Mouse (Mus musculus): Measurements from ENCODE around the gene Slc38a2. TPM values are rescaled to one million over a fixed set of nuclear protein-coding genes. Genes with fewer than 3 reads are reported as not detected.

Gene Slc38a2
- polyA plus RNA-seq (2012; rRNA removed), result 64.1 and 71.7 TPM in 2 replicates

DNA sequence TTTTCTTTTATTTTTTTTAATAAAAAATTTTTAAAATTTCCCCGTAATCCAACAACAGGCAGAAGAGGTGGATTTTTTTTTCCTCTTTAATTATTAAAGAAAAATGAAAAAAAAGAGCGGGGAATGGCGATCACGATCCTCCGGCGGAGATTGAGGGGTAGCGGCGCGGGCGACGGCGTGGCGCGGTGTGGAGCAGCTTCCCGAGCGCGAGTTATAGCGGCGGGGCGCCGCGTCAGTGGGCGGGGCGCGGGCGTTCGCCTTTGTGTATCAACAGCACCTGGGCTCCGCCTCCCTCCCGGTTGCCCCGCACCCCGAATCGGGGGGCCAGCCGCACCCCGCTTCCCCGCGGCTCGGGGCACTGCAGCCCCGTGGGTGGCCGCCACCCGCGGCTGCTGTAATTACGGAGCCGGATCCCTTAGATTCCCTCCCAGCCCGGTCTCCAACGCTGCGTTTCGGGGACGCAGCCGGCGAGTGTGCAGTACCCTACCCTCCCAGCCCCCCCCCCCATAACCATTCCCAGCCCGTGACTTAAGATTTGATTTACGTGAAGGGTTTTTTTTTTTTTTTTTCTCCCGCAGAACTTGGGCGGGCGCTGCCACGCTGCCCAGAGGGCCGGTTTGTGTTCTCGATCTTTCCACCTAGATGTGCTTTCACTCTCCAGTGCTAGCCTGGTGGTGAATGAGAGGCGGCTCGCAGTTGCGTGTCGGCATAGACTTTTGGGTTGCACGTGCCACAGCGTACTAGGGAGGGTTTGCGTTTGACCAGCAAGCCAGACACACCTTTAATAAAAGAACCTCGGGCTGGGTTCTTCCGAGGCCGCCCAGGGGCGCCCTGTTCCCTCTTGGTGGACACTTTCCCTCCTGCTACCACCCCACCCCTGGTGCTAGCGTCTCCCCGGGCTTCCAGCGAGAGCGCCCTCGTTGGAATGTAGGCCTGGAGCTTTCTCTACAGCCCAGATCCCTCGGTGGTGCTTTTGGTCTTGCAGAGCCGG lies at the start of gene Slc38a2:
Gene Slc38a2 (minus strand): TSS at position 210 of the 991 bp plus-strand sequence.
- peak; percentile 63 to 86 for DNase-seq (ENCODE audit: extremely low spot score in 1 of 2, low spot score in 1 of 2)

- DNase-seq (ENCODE audit: extremely low spot score in 1 of 2, low spot score in 1 of 2), result no peak
These were observed 49.6 kb upstream of the Slc38a2 start for GRCm38 (mm10) chr15:96749101-96749500.

DNA sequence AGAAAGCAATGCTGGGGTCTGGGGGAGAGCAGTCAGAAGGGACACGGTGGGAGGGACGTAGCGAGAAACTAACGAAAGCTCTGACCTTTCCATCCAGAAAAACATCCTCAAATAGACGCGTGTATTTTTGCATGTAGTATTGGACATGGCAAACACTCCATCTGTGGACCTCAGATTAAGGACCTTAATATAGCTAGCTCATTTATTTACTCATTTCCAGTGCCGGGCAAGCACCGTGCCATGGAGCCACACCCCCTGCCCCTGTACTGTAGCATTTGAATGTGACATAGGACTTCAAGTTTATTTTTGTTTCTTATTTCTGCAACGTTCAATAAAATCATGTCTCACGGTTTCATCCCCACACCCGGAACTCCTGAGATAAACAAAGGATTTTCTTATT lies 48.0 kb upstream of the Slc38a2 start:
- no peak for DNase-seq (ENCODE audit: extremely low spot score in 1 of 2, low spot score in 1 of 2)

- no peak for DNase-seq (ENCODE audit: extremely low spot score in 1 of 2, low spot score in 1 of 2)
These were observed 47.5 kb upstream of the Slc38a2 start for GRCm38 (mm10) chr15:96746986-96747385.

- DNase-seq (ENCODE audit: extremely low spot score in 1 of 2, low spot score in 1 of 2), result no peak
These were observed 45.8 kb upstream of the Slc38a2 start for GRCm38 (mm10) chr15:96745299-96745698.

DNA sequence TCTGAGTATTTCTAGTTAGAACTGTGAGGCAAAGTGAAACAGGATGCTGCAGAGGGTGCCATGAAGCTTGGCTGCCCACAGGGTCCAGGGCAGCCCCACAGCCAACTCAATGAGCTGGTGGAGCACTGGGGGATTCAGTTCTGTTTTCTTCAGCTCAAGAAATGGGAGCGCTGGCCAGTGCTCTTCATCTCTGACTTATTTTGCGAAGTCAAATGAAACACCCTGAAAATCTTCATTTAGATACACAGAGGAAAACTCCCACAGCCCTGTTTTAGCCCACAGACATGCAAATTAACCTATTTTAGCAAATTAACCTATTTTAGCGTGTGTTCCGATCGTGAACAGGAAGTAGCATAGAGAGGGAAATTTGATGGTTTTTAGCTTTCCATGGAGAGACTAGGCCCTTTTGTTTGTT lies 45.4 kb upstream of the Slc38a2 start:
- no peak for DNase-seq (ENCODE audit: extremely low spot score in 1 of 2, low spot score in 1 of 2)

GRCm38 (mm10) chr15:96744153-96744881 lies 44.8 kb upstream of the Slc38a2 start:
- DNase-seq (ENCODE audit: extremely low spot score in 1 of 2, low spot score in 1 of 2), result no peak

GRCm38 (mm10) chr15:96743257-96743656 lies 43.7 kb upstream of the Slc38a2 start:
- no peak for DNase-seq (ENCODE audit: extremely low spot score in 1 of 2, low spot score in 1 of 2)

DNA sequence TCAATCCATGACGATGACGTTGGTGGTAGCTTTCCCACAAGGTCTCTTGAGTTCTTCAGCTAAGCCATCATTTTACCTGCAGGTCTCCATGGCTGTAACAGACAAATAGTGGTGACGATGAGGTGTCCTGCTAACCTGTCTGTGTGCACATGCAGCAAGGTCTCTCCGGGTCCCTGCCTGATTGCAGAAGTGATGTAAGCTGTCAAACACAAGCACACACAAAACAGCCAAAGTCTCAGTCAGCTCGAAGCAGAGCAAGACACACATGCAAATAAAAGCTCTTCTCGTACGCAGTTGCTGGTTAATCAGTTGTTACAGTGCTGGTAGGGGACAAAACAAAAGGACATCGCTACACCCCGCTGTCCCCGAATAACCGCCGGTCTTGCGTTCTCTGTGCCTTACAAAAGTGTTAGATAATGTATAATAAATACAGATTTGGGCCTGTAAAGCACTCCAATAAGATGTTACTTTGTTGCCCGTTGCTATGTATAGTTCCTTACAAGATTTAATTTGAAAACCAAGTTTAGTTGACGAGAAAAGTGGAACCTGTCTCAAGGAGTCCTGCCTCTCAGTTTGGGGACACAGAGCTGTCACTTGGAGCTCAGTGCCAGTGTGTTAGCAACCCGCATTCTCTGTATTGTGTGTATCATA lies 43.2 kb upstream of the Slc38a2 start:
- no peak for DNase-seq (ENCODE audit: extremely low spot score in 1 of 2, low spot score in 1 of 2)

GRCm38 (mm10) chr15:96740865-96741561 lies 41.5 kb upstream of the Slc38a2 start:
- no peak for DNase-seq (ENCODE audit: extremely low spot score in 1 of 2, low spot score in 1 of 2)

DNA sequence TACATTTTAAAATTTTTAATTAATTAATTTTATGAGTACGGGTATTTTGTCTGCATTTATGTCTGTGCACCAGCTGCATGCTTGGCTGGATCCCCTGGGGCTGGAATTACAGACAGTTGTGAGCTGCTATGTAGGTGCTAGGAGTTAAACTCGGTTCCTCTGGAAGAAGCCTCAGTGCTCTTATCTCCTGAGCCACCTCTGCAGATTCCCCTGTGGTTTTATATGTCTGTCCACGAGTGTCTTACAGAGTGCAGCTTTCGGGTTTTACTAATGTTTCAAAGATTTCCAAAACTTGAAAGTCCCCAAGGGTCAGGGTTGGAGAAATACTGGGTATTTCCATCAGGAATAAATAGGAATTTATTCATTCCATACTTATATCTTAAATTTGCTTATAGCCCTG lies 40.6 kb upstream of the Slc38a2 start:
- no peak for DNase-seq (ENCODE audit: extremely low spot score in 1 of 2, low spot score in 1 of 2)

DNA sequence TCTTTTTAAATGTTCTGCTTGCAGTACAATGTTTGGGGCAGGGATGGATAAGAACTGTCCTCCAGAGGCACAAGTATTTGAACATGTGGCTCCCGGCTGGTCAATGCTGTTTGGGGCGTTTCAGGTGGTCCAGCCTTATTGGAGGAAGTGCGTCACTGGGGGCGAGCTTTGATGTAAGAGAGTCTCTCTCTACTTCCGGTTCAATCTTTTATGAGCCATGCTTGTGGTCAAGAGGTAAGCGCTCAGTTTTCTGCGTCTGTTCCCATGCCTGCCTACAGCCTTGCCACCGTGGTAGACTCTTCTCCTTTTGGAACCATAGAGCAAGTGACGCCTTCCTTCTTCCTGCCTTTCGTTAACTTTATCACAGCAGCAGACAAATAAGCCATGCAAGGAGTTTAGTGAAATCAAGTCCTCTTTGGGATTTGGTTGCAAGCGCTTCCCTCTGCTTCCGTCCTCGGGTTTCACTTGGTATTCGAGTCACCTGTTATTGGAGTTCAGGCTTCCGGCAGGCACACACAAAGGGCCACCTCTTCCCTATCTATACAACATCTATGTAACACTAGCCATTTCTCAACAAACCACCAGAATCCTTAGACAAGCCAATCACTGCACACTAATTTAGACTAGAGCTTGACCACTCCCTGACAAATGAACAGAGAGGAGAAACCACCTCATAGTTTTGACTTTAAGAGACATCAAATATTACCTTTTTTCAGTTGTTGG lies 37.3 kb upstream of the Slc38a2 start:
- DNase-seq (ENCODE audit: extremely low spot score in 1 of 2, low spot score in 1 of 2), result no peak

DNA sequence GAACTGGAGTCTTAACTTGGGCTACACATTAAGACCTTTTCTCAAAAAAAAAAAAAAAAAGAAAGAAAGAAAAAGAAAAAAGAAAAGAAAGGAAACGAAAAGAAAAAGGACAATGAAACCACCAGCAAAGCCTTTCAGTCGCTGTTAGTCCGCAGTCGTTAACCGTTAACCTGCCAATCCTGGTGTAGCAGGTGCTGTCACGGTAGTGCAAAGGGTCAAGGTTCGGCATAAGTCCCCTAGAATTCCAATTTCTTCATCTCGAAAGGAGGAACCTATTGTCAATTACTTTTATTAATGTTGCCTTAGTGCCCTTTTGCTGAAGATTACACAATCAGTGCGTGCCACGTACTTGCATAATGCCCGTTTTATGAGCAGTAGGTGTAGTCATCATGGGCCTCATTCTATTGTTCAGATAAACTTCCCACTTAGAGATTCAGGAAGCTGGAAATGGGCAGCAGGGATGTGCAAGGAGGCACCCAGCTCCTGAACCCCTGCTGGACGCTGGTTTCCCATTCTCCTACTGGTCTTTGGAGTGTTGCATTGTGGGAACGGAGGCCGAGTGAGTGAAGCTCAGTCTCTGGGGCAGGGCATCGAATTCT lies 36.1 kb upstream of the Slc38a2 start:
- DNase-seq (ENCODE audit: extremely low spot score in 1 of 2, low spot score in 1 of 2), result no peak

- DNase-seq (ENCODE audit: extremely low spot score in 1 of 2, low spot score in 1 of 2), result no peak
These were observed 34.9 kb upstream of the Slc38a2 start for GRCm38 (mm10) chr15:96734423-96734822.

GRCm38 (mm10) chr15:96730416-96730815 lies 30.9 kb upstream of the Slc38a2 start:
- DNase-seq (ENCODE audit: extremely low spot score in 1 of 2, low spot score in 1 of 2), result no peak

DNA sequence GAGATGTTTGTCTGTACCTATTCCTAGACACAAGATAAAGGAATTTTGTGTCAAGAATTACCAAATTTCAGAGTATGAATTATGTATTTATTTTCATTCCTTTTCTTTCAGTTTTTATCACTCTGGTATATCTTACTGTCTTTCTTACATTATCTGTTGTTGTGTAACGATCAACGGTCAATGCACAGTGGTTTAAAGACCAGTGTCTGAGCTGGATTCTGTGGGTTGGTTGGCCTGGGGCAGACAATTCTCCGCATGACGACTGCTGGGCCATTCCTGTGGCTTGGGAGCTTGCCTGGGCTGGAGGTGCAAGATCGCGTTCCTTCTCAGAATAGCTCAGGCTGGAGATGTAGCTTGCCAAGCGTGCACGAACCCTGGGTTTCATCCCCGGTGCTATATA lies 30.3 kb upstream of the Slc38a2 start:
- DNase-seq (ENCODE audit: extremely low spot score in 1 of 2, low spot score in 1 of 2), result no peak

GRCm38 (mm10) chr15:96728993-96729392 lies 29.5 kb upstream of the Slc38a2 start:
- no peak for DNase-seq (ENCODE audit: extremely low spot score in 1 of 2, low spot score in 1 of 2)

GRCm38 (mm10) chr15:96728346-96728745 lies 28.8 kb upstream of the Slc38a2 start:
- DNase-seq (ENCODE audit: extremely low spot score in 1 of 2, low spot score in 1 of 2), result no peak

DNA sequence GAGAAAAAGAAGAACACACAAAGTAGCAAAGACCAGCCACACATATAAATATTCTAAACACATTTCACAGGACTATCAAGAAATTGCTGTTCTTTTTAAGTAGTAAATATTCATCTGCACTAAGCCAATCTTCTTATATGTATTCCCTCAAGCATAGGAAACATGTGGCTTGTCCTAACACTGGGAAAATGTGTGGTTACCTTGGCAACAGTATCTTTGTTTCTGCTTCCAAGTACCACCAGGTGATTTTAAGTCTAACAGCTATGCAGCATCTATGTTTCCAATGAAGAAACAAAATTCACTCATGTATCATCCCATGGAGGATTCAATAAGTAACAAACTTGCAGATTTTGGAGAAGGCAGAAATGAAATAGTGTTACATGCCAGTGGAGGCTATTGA lies 25.0 kb upstream of the Slc38a2 start:
- no peak for DNase-seq (ENCODE audit: extremely low spot score in 1 of 2, low spot score in 1 of 2)
